Mouse (Mus musculus): ENCODE data around the gene Ilf3. TPM values are rescaled to one million over a fixed set of nuclear protein-coding genes. Genes with fewer than 3 reads are reported as not detected.
A peak's percentile ranks its signal among the peaks of the same experiment; 100 is the strongest.

The Ilf3 gene
- polyA plus RNA-seq, 1 experiment, result 31.9 TPM

GRCm38 (mm10) chr9:21340411-21340810 is 27.3 kb upstream of the Ilf3 start:
- Histone ChIP-seq H3K4me1 (ENCODE audit: control insufficient read depth, insufficient read depth, low read length) (no peaks in the 10 kb centered on the region), H3K36me3 (ENCODE audit: control insufficient read depth, insufficient read depth, low read length) (no peaks in the 10 kb centered on the region), H3K27me3 (replicated peaks; ENCODE audit: control insufficient read depth, insufficient read depth, low read length) (no peaks in the 10 kb centered on the region), H3K4me3 (ENCODE audit: insufficient read depth, low read depth, low read length) (no peak overlapping the region), H3K27ac (ENCODE audit: insufficient read depth, low read depth, low read length) (no peak overlapping the region)
- TF ChIP-seq CTCF (conservative IDR thresholded peaks at IDR 0.05; ENCODE audit: insufficient read depth, insufficient read length, low read depth, low read length), result no peak
- TF ChIP-seq POLR2A (IDR thresholded peaks at IDR 0.05; ENCODE audit: low read depth, low read length), result no peak
- DNase-seq, result no peak
- WGBS, result 84% methylated on average over 4 of the region's 4 CpGs

GRCm38 (mm10) chr9:21346627-21347365 is 20.9 kb upstream of the Ilf3 start:
- Histone ChIP-seq H3K4me1 (ENCODE audit: control insufficient read depth, insufficient read depth, low read length) (no peaks in the 10 kb centered on the region), H3K27me3 (replicated peaks; ENCODE audit: control insufficient read depth, insufficient read depth, low read length) (no peaks in the 10 kb centered on the region), H3K36me3 (ENCODE audit: control insufficient read depth, insufficient read depth, low read length) (no peaks in the 10 kb centered on the region), H3K4me3 (ENCODE audit: insufficient read depth, low read depth, low read length) (no peak overlapping the region), H3K27ac (ENCODE audit: insufficient read depth, low read depth, low read length) (no peak overlapping the region)
- peak; percentile 26 for DNase-seq
- WGBS, result 62% methylated on average over 16 of the region's 16 CpGs
- no peak for TF ChIP-seq POLR2A (IDR thresholded peaks at IDR 0.05; ENCODE audit: low read depth, low read length)
- TF ChIP-seq CTCF (conservative IDR thresholded peaks at IDR 0.05; ENCODE audit: insufficient read depth, insufficient read length, low read depth, low read length), result no peak

- H3K36me3 ChIP-seq (ENCODE audit: control insufficient read depth, insufficient read depth, low read length), result no peaks in the 10 kb centered on the region
- 81% methylated on average over 3 of the region's 3 CpGs for WGBS
- TF ChIP-seq POLR2A (IDR thresholded peaks at IDR 0.05; ENCODE audit: low read depth, low read length) (no peak), CTCF (conservative IDR thresholded peaks at IDR 0.05; ENCODE audit: insufficient read depth, insufficient read length, low read depth, low read length) (no peak)
- H3K4me3 ChIP-seq (ENCODE audit: insufficient read depth, low read depth, low read length), result no peak overlapping the region
- no peaks in the 10 kb centered on the region for H3K4me1 ChIP-seq (ENCODE audit: control insufficient read depth, insufficient read depth, low read length)
- DNase-seq, result no peak
- no peaks in the 10 kb centered on the region for H3K27me3 ChIP-seq (replicated peaks; ENCODE audit: control insufficient read depth, insufficient read depth, low read length)
- no peak overlapping the region for H3K27ac ChIP-seq (ENCODE audit: insufficient read depth, low read depth, low read length)
Measured at GRCm38 (mm10) chr9:21348152-21348551, 19.5 kb upstream of the Ilf3 start.

GRCm38 (mm10) chr9:21351178-21351577 is 16.5 kb upstream of the Ilf3 start:
- Histone ChIP-seq H3K27me3 (replicated peaks; ENCODE audit: control insufficient read depth, insufficient read depth, low read length) (no peaks in the 10 kb centered on the region), H3K4me1 (ENCODE audit: control insufficient read depth, insufficient read depth, low read length) (no peaks in the 10 kb centered on the region), H3K27ac (ENCODE audit: insufficient read depth, low read depth, low read length) (no peak overlapping the region), H3K36me3 (ENCODE audit: control insufficient read depth, insufficient read depth, low read length) (no peaks in the 10 kb centered on the region), H3K4me3 (ENCODE audit: insufficient read depth, low read depth, low read length) (no peak overlapping the region)
- DNase-seq, result no peak
- TF ChIP-seq POLR2A (IDR thresholded peaks at IDR 0.05; ENCODE audit: low read depth, low read length) (no peak), CTCF (conservative IDR thresholded peaks at IDR 0.05; ENCODE audit: insufficient read depth, insufficient read length, low read depth, low read length) (no peak)
- WGBS, result 85% methylated on average over 7 of the region's 7 CpGs

GRCm38 (mm10) chr9:21351702-21352377 is 15.8 kb upstream of the Ilf3 start:
- 94% methylated on average over 4 of the region's 4 CpGs for WGBS
- Histone ChIP-seq H3K36me3 (ENCODE audit: control insufficient read depth, insufficient read depth, low read length) (no peaks in the 10 kb centered on the region), H3K4me3 (ENCODE audit: insufficient read depth, low read depth, low read length) (no peak overlapping the region), H3K27ac (ENCODE audit: insufficient read depth, low read depth, low read length) (no peak overlapping the region), H3K27me3 (replicated peaks; ENCODE audit: control insufficient read depth, insufficient read depth, low read length) (no peaks in the 10 kb centered on the region), H3K4me1 (ENCODE audit: control insufficient read depth, insufficient read depth, low read length) (no peaks in the 10 kb centered on the region)
- no peak for DNase-seq
- TF ChIP-seq POLR2A (IDR thresholded peaks at IDR 0.05; ENCODE audit: low read depth, low read length) (no peak), CTCF (conservative IDR thresholded peaks at IDR 0.05; ENCODE audit: insufficient read depth, insufficient read length, low read depth, low read length) (no peak)

- no peaks in the 10 kb centered on the region for H3K36me3 ChIP-seq (ENCODE audit: control insufficient read depth, insufficient read depth, low read length)
- H3K4me1 ChIP-seq (ENCODE audit: control insufficient read depth, insufficient read depth, low read length), result no peaks in the 10 kb centered on the region
- no peak for TF ChIP-seq CTCF (conservative IDR thresholded peaks at IDR 0.05; ENCODE audit: insufficient read depth, insufficient read length, low read depth, low read length)
- TF ChIP-seq POLR2A (IDR thresholded peaks at IDR 0.05; ENCODE audit: low read depth, low read length), result no peak
- peak; percentile 15 for DNase-seq
- no peaks in the 10 kb centered on the region for H3K27me3 ChIP-seq (replicated peaks; ENCODE audit: control insufficient read depth, insufficient read depth, low read length)
- 44% methylated on average over 20 of the region's 20 CpGs for WGBS
- H3K27ac ChIP-seq (ENCODE audit: insufficient read depth, low read depth, low read length), result no peak overlapping the region
- no peak overlapping the region for H3K4me3 ChIP-seq (ENCODE audit: insufficient read depth, low read depth, low read length)
Measured at GRCm38 (mm10) chr9:21352463-21353372, 15.0 kb upstream of the Ilf3 start.

- TF ChIP-seq POLR2A (IDR thresholded peaks at IDR 0.05; ENCODE audit: low read depth, low read length) (no peak), CTCF (conservative IDR thresholded peaks at IDR 0.05; ENCODE audit: insufficient read depth, insufficient read length, low read depth, low read length) (no peak)
- Histone ChIP-seq H3K36me3 (ENCODE audit: control insufficient read depth, insufficient read depth, low read length) (no peaks in the 10 kb centered on the region), H3K4me1 (ENCODE audit: control insufficient read depth, insufficient read depth, low read length) (no peaks in the 10 kb centered on the region), H3K4me3 (ENCODE audit: insufficient read depth, low read depth, low read length) (no peak overlapping the region), H3K27ac (ENCODE audit: insufficient read depth, low read depth, low read length) (no peak overlapping the region), H3K27me3 (replicated peaks; ENCODE audit: control insufficient read depth, insufficient read depth, low read length) (no peaks in the 10 kb centered on the region)
- WGBS, result 66% methylated on average over 2 of the region's 2 CpGs
- DNase-seq, result no peak
Measured at GRCm38 (mm10) chr9:21353373-21353686, 14.3 kb upstream of the Ilf3 start.

Measured in kidney, adult 2 months (tissue).